Mouse (Mus musculus) embryonic fibroblast, embryonic 13.5 days (primary cell): Measurements from ENCODE around the gene Sh3gl1.

Source experiments
- CTCF ChIP-seq: IDR thresholded peaks from 2 replicates; pipeline ENCODE4 v1.5.1; 2011; ENCODE audit warnings: mild to moderate bottlenecking, control low read depth, low read length, moderate library complexity, borderline replicate concordance; ENCODE audit not compliant: insufficient read depth
- POLR2A ChIP-seq: IDR thresholded peaks from 2 replicates; pipeline ENCODE4 v1.6.1; 2011; ENCODE audit warnings: low read depth, mild to moderate bottlenecking, control low read depth, low read length, moderate library complexity

DNA sequence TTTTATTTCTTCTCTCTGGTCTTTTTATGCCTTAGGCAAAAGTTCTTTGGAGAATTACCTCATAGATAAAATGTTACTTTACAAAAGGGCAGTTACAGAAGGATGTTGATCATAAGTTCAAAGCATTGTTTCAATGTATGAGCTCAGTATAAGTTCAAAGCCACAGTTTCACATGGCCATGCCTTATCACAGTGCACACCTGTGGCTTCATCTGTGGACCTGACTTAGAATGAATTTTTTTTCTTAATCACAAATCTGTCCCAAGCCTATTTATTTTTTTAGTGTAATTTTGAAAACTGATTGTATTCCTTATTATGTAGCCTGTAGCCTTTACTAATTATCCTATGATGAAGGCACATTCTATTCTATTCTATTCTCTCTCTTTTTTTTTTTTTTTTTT is 18.5 kb upstream of the Sh3gl1 start:
- TF ChIP-seq CTCF (no peak), POLR2A (no peak)
